Mouse (Mus musculus) limb, embryonic 15.5 days (tissue): ENCODE measurements around the gene Plcb3. TPM values are rescaled to one million over a fixed set of nuclear protein-coding genes. Genes with fewer than 3 reads are reported as not detected.

Experiments used
- ATAC-seq: fragments of 200-750 bp; cut with Nextera tagmentation; 2 replicates; pipeline ENCODE4 v1.8.0; 2017; ENCODE audit warnings: low read depth, moderate TSS enrichment; ENCODE audit not compliant: insufficient number of reproducible peaks, low FRiP score, low TSS enrichment
- H3K27ac ChIP-seq: fragments of 300-500 bp; sonication (generic); 2 replicates; pipeline ENCODE4 v1.5.1; 2015; ENCODE audit warnings: moderate library complexity, mild to moderate bottlenecking, inconsistent platforms
- H3K27me3 ChIP-seq: fragments of 300-500 bp; sonication (generic); 2 replicates; pipeline ENCODE4 v1.6.1; 2015; ENCODE audit warnings: inconsistent platforms
- H3K36me3 ChIP-seq: fragments of 300-500 bp; sonication (generic); 2 replicates; pipeline ENCODE4 v1.6.1; 2015; ENCODE audit warnings: inconsistent platforms
- H3K4me1 ChIP-seq: fragments of 300-500 bp; sonication (generic); 2 replicates; pipeline ENCODE4 v1.6.1; 2015; ENCODE audit warnings: inconsistent platforms
- H3K4me2 ChIP-seq: fragments of 300-500 bp; sonication (generic); 2 replicates; pipeline ENCODE4 v1.6.1; 2015; ENCODE audit warnings: mild to moderate bottlenecking, inconsistent platforms
- H3K4me3 ChIP-seq: fragments of 300-500 bp; sonication (generic); 2 replicates; pipeline ENCODE4 v1.5.1; 2015; ENCODE audit warnings: mild to moderate bottlenecking, inconsistent platforms
- H3K9ac ChIP-seq: fragments of 300-500 bp; sonication (generic); 2 replicates; pipeline ENCODE4 v1.6.1; 2015; ENCODE audit warnings: inconsistent platforms
- H3K9me3 ChIP-seq: fragments of 300-500 bp; sonication (generic); 2 replicates; pipeline ENCODE4 v1.6.1; 2016; ENCODE audit warnings: inconsistent platforms
- WGBS: fragments of 180-500 bp; shearing (Covaris S2); methylation state at CpG from one replicate; pipeline ENCODE4 v1.1.7; 2015; 5-methylcytosine and 5-hydroxymethylcytosine counted together
- polyA plus RNA-seq: library from polyadenylated mRNA; unstranded; fragments of >200 nt; fragmentation: Nextera tagmentation; extraction: Ambion mirVana; gene quantifications from 2 replicates; pipeline ENCODE4 v1.2.1, GENCODE M21; 2015

Gene Plcb3
- polyA plus RNA-seq, 1 experiment from 2014 or later, result 50.5 TPM

GRCm38 (mm10) chr19:6954046-6954445 is 22.2 kb downstream of the Plcb3 start:
- ATAC-seq, result no peak
- Histone ChIP-seq H3K27ac (no peak overlapping the region), H3K36me3 (peaks cover 53% of the 10 kb centered on the region), H3K4me1 (peaks cover 22% of the 10 kb centered on the region), H3K9ac (no peak overlapping the region), H3K9me3 (no peaks in the 10 kb centered on the region), H3K4me3 (no peak overlapping the region), H3K4me2 (no peak overlapping the region), H3K27me3 (no peaks in the 10 kb centered on the region)
- WGBS, result 50% methylated on average over 9 of the region's 9 CpGs

GRCm38 (mm10) chr19:6952712-6953037 is 23.6 kb downstream of the Plcb3 start:
- Histone ChIP-seq H3K27me3 (no peaks in the 10 kb centered on the region), H3K27ac (peak overlapping the region; percentile 98), H3K4me3 (peak overlapping the region; percentile 69), H3K9ac (no peak overlapping the region), H3K36me3 (peaks cover 42% of the 10 kb centered on the region), H3K4me1 (peaks cover 22% of the 10 kb centered on the region), H3K9me3 (no peaks in the 10 kb centered on the region), H3K4me2 (peak overlapping the region; percentile 90)
- no peak for ATAC-seq
- WGBS, result 14% methylated on average over 3 of the region's 3 CpGs

GRCm38 (mm10) chr19:6951994-6952711 is 24.1 kb downstream of the Plcb3 start:
- Histone ChIP-seq H3K4me2 (peak overlapping the region; percentile 90), H3K4me3 (peak overlapping the region; percentile 69), H3K36me3 (peaks cover 37% of the 10 kb centered on the region), H3K27ac (peak overlapping the region; percentile 98), H3K4me1 (peaks cover 22% of the 10 kb centered on the region), H3K27me3 (no peaks in the 10 kb centered on the region), H3K9me3 (no peaks in the 10 kb centered on the region), H3K9ac (peak overlapping the region; percentile 71)
- WGBS, result 4% methylated on average over 31 of the region's 31 CpGs
- ATAC-seq, result no peak

GRCm38 (mm10) chr19:6951381-6951968 is 24.8 kb downstream of the Plcb3 start:
- Histone ChIP-seq H3K9me3 (no peaks in the 10 kb centered on the region), H3K4me3 (peak overlapping the region; percentile 69), H3K36me3 (peaks cover 36% of the 10 kb centered on the region), H3K9ac (peak overlapping the region; percentile 71), H3K27ac (peak overlapping the region; percentile 98), H3K4me1 (peaks cover 22% of the 10 kb centered on the region), H3K27me3 (no peaks in the 10 kb centered on the region), H3K4me2 (peak overlapping the region; percentile 90)
- peak; percentile 75 for ATAC-seq
- under 1% methylated on average over 35 of the region's 35 CpGs for WGBS

GRCm38 (mm10) chr19:6950613-6951153 is 25.6 kb downstream of the Plcb3 start:
- Histone ChIP-seq H3K27me3 (no peaks in the 10 kb centered on the region), H3K9me3 (no peaks in the 10 kb centered on the region), H3K4me1 (peaks cover 22% of the 10 kb centered on the region), H3K4me2 (peak overlapping the region; percentile 90), H3K4me3 (peak overlapping the region; percentile 69), H3K9ac (peak overlapping the region; percentile 71), H3K36me3 (peaks cover 35% of the 10 kb centered on the region), H3K27ac (peak overlapping the region; percentile 98)
- 0 out of 2 replicates have a peak, but pooled peaks have one; percentile 11 for ATAC-seq
- WGBS, result under 1% methylated on average over 28 of the region's 28 CpGs

GRCm38 (mm10) chr19:6949951-6950350 is 26.3 kb downstream of the Plcb3 start:
- H3K4me3 ChIP-seq, result peak overlapping the region; percentile 69
- H3K9ac ChIP-seq, result no peak overlapping the region
- peak overlapping the region; percentile 90 for H3K4me2 ChIP-seq
- H3K9me3 ChIP-seq, result no peaks in the 10 kb centered on the region
- H3K27me3 ChIP-seq, result no peaks in the 10 kb centered on the region
- peaks cover 32% of the 10 kb centered on the region for H3K36me3 ChIP-seq
- peak overlapping the region; percentile 98; the same call in 1 of the 2 replicates for H3K27ac ChIP-seq
- H3K4me1 ChIP-seq, result peaks cover 22% of the 10 kb centered on the region
- WGBS, result 57% methylated on average over 5 of the region's 5 CpGs
- no peak for ATAC-seq

GRCm38 (mm10) chr19:6949532-6949931 is 26.7 kb downstream of the Plcb3 start:
- Histone ChIP-seq H3K27me3 (no peaks in the 10 kb centered on the region), H3K9ac (no peak overlapping the region), H3K36me3 (peaks cover 28% of the 10 kb centered on the region), H3K4me1 (peaks cover 22% of the 10 kb centered on the region), H3K9me3 (no peaks in the 10 kb centered on the region), H3K4me3 (no peak overlapping the region), H3K4me2 (no peak overlapping the region), H3K27ac (no peak overlapping the region)
- ATAC-seq, result no peak
- WGBS, result 86% methylated on average over 5 of the region's 5 CpGs

GRCm38 (mm10) chr19:6948186-6948585 is 28.1 kb downstream of the Plcb3 start:
- no peak for ATAC-seq
- peak overlapping the region; percentile 33; the same call in 1 of the 2 replicates for H3K27ac ChIP-seq
- WGBS, result 74% methylated on average over 4 of the region's 4 CpGs

GRCm38 (mm10) chr19:6947742-6948141 is 28.5 kb downstream of the Plcb3 start:
- 33% methylated on average over 4 of the region's 4 CpGs for WGBS
- Histone ChIP-seq H3K36me3 (peaks cover 20% of the 10 kb centered on the region; the same call in 1 of the 2 replicates), H3K9me3 (no peaks in the 10 kb centered on the region), H3K9ac (no peak overlapping the region), H3K4me3 (no peak overlapping the region), H3K4me2 (no peak overlapping the region), H3K4me1 (peaks cover 22% of the 10 kb centered on the region), H3K27me3 (no peaks in the 10 kb centered on the region), H3K27ac (no peak overlapping the region)
- no peak for ATAC-seq

More at GRCm38 (mm10) chr19:6948186-6948585, 28.1 kb downstream of the Plcb3 start:
- Histone ChIP-seq H3K4me2 (no peak overlapping the region), H3K9me3 (no peaks in the 10 kb centered on the region), H3K4me3 (no peak overlapping the region), H3K4me1 (peaks cover 22% of the 10 kb centered on the region), H3K9ac (no peak overlapping the region), H3K27me3 (no peaks in the 10 kb centered on the region), H3K36me3 (peaks cover 20% of the 10 kb centered on the region)

GRCm38 (mm10) chr19:6943709-6944108 is 32.6 kb downstream of the Plcb3 start:
- H3K4me1 ChIP-seq, result peaks cover 26% of the 10 kb centered on the region
- H3K9me3 ChIP-seq, result no peaks in the 10 kb centered on the region
- no peaks in the 10 kb centered on the region for H3K27me3 ChIP-seq
- H3K4me3 ChIP-seq, result no peak overlapping the region
- H3K36me3 ChIP-seq, result peaks cover 20% of the 10 kb centered on the region; the same call in 1 of the 2 replicates
- no peak overlapping the region for H3K4me2 ChIP-seq
- 87% methylated on average over 6 of the region's 6 CpGs for WGBS
- no peak for ATAC-seq
- no peak overlapping the region for H3K27ac ChIP-seq
- H3K9ac ChIP-seq, result no peak overlapping the region

- H3K36me3 ChIP-seq, result peaks cover 17% of the 10 kb centered on the region; the same call in 1 of the 2 replicates
- WGBS, result 29% methylated on average over 5 of the region's 5 CpGs
- no peaks in the 10 kb centered on the region for H3K27me3 ChIP-seq
- peak overlapping the region; percentile 96 for H3K4me2 ChIP-seq
- peak overlapping the region; percentile 97 for H3K9ac ChIP-seq
- H3K9me3 ChIP-seq, result no peaks in the 10 kb centered on the region
- H3K4me3 ChIP-seq, result peak overlapping the region; percentile 91
- H3K4me1 ChIP-seq, result peaks cover 26% of the 10 kb centered on the region
- no peak for ATAC-seq
- peak overlapping the region; percentile 97 for H3K27ac ChIP-seq
These were observed 33.5 kb downstream of the Plcb3 start for GRCm38 (mm10) chr19:6942764-6943163.

- H3K4me3 ChIP-seq, result peak within 1 kb of the TSS; percentile 91
- H3K36me3 ChIP-seq, result peaks cover 17% of the 10 kb centered on the region; the same call in 1 of the 2 replicates
- ATAC-seq, result peak; percentile 85
- H3K9ac ChIP-seq, result peak within 1 kb of the TSS; percentile 97
- H3K4me2 ChIP-seq, result peak within 1 kb of the TSS; percentile 96
- under 1% methylated on average over 27 of the region's 27 CpGs for WGBS
- peak within 1 kb of the TSS; percentile 97 for H3K27ac ChIP-seq
- H3K9me3 ChIP-seq, result no peaks in the 10 kb centered on the region
- peaks cover 26% of the 10 kb centered on the region for H3K4me1 ChIP-seq
- H3K27me3 ChIP-seq, result no peaks in the 10 kb centered on the region
These were observed 34.0 kb downstream of the Plcb3 start, which contains the start of gene Gpr137 for GRCm38 (mm10) chr19:6942249-6942691. TSS of gene Gpr137 (minus strand) at chr19:6942480.
